Mouse (Mus musculus) MEL (cell line): ENCODE results near the gene Zscan21. TPM values are rescaled to one million over a fixed set of nuclear protein-coding genes. Genes with fewer than 3 reads are reported as not detected.

ENCODE experiments used
- DNase-seq: peaks from one replicate; pipeline ENCODE4 v3.0.0; 2011; ENCODE audit warnings: low read depth, low spot score
- H3K27ac ChIP-seq: 2 replicates; pipeline ENCODE4 v1.5.1; 2012; ENCODE audit warnings: low read depth, mild to moderate bottlenecking, control low read depth, low read length, moderate library complexity; ENCODE audit not compliant: control insufficient read depth
- H3K27me3 ChIP-seq, 2 experiments: fragments of 150-350 bp in 1 of 2; sonication (generic) in 1 of 2; 2 replicates each; pipeline ENCODE4 v1.6.1; 2012; ENCODE audit warnings: low read length in 2 of 2, mild to moderate bottlenecking in 2 of 2, improper control_type of control experiment in 1 of 2, moderate library complexity in 1 of 2; ENCODE audit not compliant: insufficient read depth in 2 of 2, control insufficient read depth in 1 of 2
- H3K36me3 ChIP-seq, 2 experiments: 2 replicates each; pipeline ENCODE4 v1.6.1; 2012 to 2014; ENCODE audit warnings: low read length in 2 of 2, improper control_type of control experiment in 1 of 2, inconsistent platforms in 1 of 2, mild to moderate bottlenecking in 1 of 2; ENCODE audit not compliant: insufficient read depth in 2 of 2, control insufficient read depth in 1 of 2
- H3K4me1 ChIP-seq, 2 experiments: fragments of 150-350 bp in 1 of 2; sonication (generic) in 1 of 2; 2 replicates each; pipeline ENCODE4 v1.6.1; 2012; ENCODE audit warnings: low read length in 2 of 2, improper control_type of control experiment in 1 of 2, mild to moderate bottlenecking in 1 of 2; ENCODE audit not compliant: insufficient read depth in 2 of 2, control insufficient read depth in 1 of 2
- H3K4me3 ChIP-seq, 2 experiments: fragments of 150-350 bp in 1 of 2; sonication (generic) in 1 of 2; 2 replicates each; pipeline ENCODE4 v1.5.1; 2012; ENCODE audit warnings: low read depth in 2 of 2, low read length in 2 of 2, mild to moderate bottlenecking in 2 of 2, moderate library complexity in 2 of 2, control low read depth in 1 of 2, improper control_type of control experiment in 1 of 2; ENCODE audit not compliant: control insufficient read depth in 1 of 2, insufficient read depth in 1 of 2
- H3K79me2 ChIP-seq: 2 replicates; pipeline ENCODE4 v1.6.1; 2012; ENCODE audit warnings: mild to moderate bottlenecking, low read length, moderate library complexity; ENCODE audit not compliant: control insufficient read depth, poor library complexity, insufficient read depth
- H3K9ac ChIP-seq: 2 replicates; pipeline ENCODE4 v1.6.1; 2012; ENCODE audit warnings: low read depth, mild to moderate bottlenecking, control low read depth, low read length, moderate library complexity; ENCODE audit not compliant: control insufficient read depth, poor library complexity, severe bottlenecking
- H3K9me3 ChIP-seq: fragments of 150-350 bp; sonication (generic); replicated peaks from 2 replicates; pipeline ENCODE4 v1.6.1; 2012; ENCODE audit warnings: mild to moderate bottlenecking, low read length, improper control_type of control experiment, moderate library complexity; ENCODE audit not compliant: insufficient read depth
- BHLHE40 ChIP-seq: IDR thresholded peaks from 2 replicates; pipeline ENCODE4 v1.6.1; 2012; ENCODE audit warnings: low read depth, mild to moderate bottlenecking, inconsistent platforms, low read length, improper control_type of control experiment, borderline replicate concordance
- CHD1 ChIP-seq: IDR thresholded peaks from 2 replicates; pipeline ENCODE4 v1.6.1; 2012; ENCODE audit warnings: low read depth, mild to moderate bottlenecking, inconsistent platforms, low read length, improper control_type of control experiment
- CTCF ChIP-seq, 3 experiments: IDR thresholded peaks in 2 of 3; conservative IDR thresholded peaks in 1 of 3; 2 replicates each; pipeline ENCODE4 v1.5.1; 2011 to 2012; ENCODE audit warnings: low read length in 3 of 3, low read depth in 2 of 3, mild to moderate bottlenecking in 2 of 3, improper control_type of control experiment in 1 of 3, inconsistent platforms in 1 of 3, mixed read lengths in 1 of 3, moderate library complexity in 1 of 3; ENCODE audit not compliant: control insufficient read depth in 1 of 3, insufficient read depth in 1 of 3, poor library complexity in 1 of 3, severe bottlenecking in 1 of 3
- E2F4 ChIP-seq: IDR thresholded peaks from 2 replicates; pipeline ENCODE4 v1.6.1; 2011; ENCODE audit warnings: low read depth, low read length, improper control_type of control experiment, borderline replicate concordance
- ELF1 ChIP-seq: IDR thresholded peaks from 2 replicates; pipeline ENCODE4 v1.6.1; 2014; ENCODE audit warnings: low read depth, mild to moderate bottlenecking, inconsistent platforms, low read length, improper control_type of control experiment, moderate library complexity
- EP300 ChIP-seq, 2 experiments: IDR thresholded peaks; 2 replicates each; pipeline ENCODE4 v1.6.1; 2011; ENCODE audit warnings: improper control_type of control experiment in 2 of 2, low read length in 2 of 2, low read depth in 1 of 2, mild to moderate bottlenecking in 1 of 2
- ETS1 ChIP-seq: IDR thresholded peaks from 2 replicates; pipeline ENCODE4 v1.6.1; 2012; ENCODE audit warnings: low read depth, mild to moderate bottlenecking, inconsistent platforms, low read length, improper control_type of control experiment, moderate library complexity
- GABPA ChIP-seq: IDR thresholded peaks from 2 replicates; pipeline ENCODE4 v1.6.1; 2012; ENCODE audit warnings: low read depth, mild to moderate bottlenecking, inconsistent platforms, low read length, improper control_type of control experiment, moderate library complexity
- GATA1 ChIP-seq: IDR thresholded peaks from 2 replicates; pipeline ENCODE4 v1.6.1; 2011; ENCODE audit warnings: low read depth, low read length, improper control_type of control experiment
- HCFC1 ChIP-seq: IDR thresholded peaks from 2 replicates; pipeline ENCODE4 v1.6.1; 2012; ENCODE audit warnings: low read depth, mild to moderate bottlenecking, inconsistent platforms, low read length, improper control_type of control experiment, moderate library complexity
- JUND ChIP-seq: IDR thresholded peaks from 2 replicates; pipeline ENCODE4 v1.6.1; 2011; ENCODE audit warnings: low read depth, mild to moderate bottlenecking, improper control_type of control experiment, low read length
- KAT2A ChIP-seq: conservative IDR thresholded peaks from 2 replicates; pipeline ENCODE4 v1.6.1; 2012; ENCODE audit warnings: low read depth, low read length, improper control_type of control experiment, inconsistent platforms
- MAFK ChIP-seq: IDR thresholded peaks from 2 replicates; pipeline ENCODE4 v1.6.1; 2011; ENCODE audit warnings: low read depth, mild to moderate bottlenecking, low read length, improper control_type of control experiment, borderline replicate concordance
- MAX ChIP-seq: IDR thresholded peaks from 2 replicates; pipeline ENCODE4 v1.6.1; 2011; ENCODE audit warnings: low read length, improper control_type of control experiment
- MAZ ChIP-seq: IDR thresholded peaks from 2 replicates; pipeline ENCODE4 v1.6.1; 2012; ENCODE audit warnings: low read depth, mild to moderate bottlenecking, inconsistent platforms, low read length, improper control_type of control experiment
- MEF2A ChIP-seq: IDR thresholded peaks from 2 replicates; pipeline ENCODE4 v1.6.1; 2014; ENCODE audit warnings: low read depth, mild to moderate bottlenecking, inconsistent platforms, low read length, improper control_type of control experiment; ENCODE audit not compliant: poor library complexity, insufficient replicate concordance, severe bottlenecking; ENCODE audit errors: extremely low read depth
- MXI1 ChIP-seq: IDR thresholded peaks from 2 replicates; pipeline ENCODE4 v1.6.1; 2011; ENCODE audit warnings: mild to moderate bottlenecking, low read depth, low read length, improper control_type of control experiment
- MYB ChIP-seq: IDR thresholded peaks from 2 replicates; pipeline ENCODE4 v1.6.1; 2011; ENCODE audit warnings: mild to moderate bottlenecking, low read depth, low read length, improper control_type of control experiment
- MYC ChIP-seq: IDR thresholded peaks from 2 replicates; pipeline ENCODE4 v1.6.1; 2011; ENCODE audit warnings: low read depth, mild to moderate bottlenecking, low read length, improper control_type of control experiment, moderate library complexity
- NRF1 ChIP-seq: IDR thresholded peaks from 2 replicates; pipeline ENCODE4 v1.6.1; 2014; ENCODE audit warnings: low read depth, mild to moderate bottlenecking, inconsistent platforms, low read length, improper control_type of control experiment, moderate library complexity; ENCODE audit not compliant: poor library complexity, insufficient read depth, severe bottlenecking
- POLR2A ChIP-seq, 2 experiments: IDR thresholded peaks; 2 replicates each; pipeline ENCODE4 v1.6.1; 2011 to 2012; ENCODE audit warnings: low read length in 2 of 2, mild to moderate bottlenecking in 2 of 2, control low read depth in 1 of 2, improper control_type of control experiment in 1 of 2, low read depth in 1 of 2, moderate library complexity in 1 of 2; ENCODE audit not compliant: control insufficient read depth in 1 of 2, insufficient read depth in 1 of 2, poor library complexity in 1 of 2
- POLR2AphosphoS2 ChIP-seq: IDR thresholded peaks from 2 replicates; pipeline ENCODE4 v1.6.1; 2011; ENCODE audit warnings: low read length, improper control_type of control experiment
- POLR2AphosphoS5 ChIP-seq: IDR thresholded peaks from 2 replicates; pipeline ENCODE4 v1.6.1; 2012; ENCODE audit warnings: low read depth, borderline replicate concordance, mild to moderate bottlenecking, inconsistent platforms, low read length, moderate library complexity, mixed read lengths
- RAD21 ChIP-seq: IDR thresholded peaks from 2 replicates; pipeline ENCODE4 v1.6.1; 2011; ENCODE audit warnings: mild to moderate bottlenecking, low read depth, low read length, improper control_type of control experiment
- RCOR1 ChIP-seq: IDR thresholded peaks from 2 replicates; pipeline ENCODE4 v1.6.1; 2012; ENCODE audit warnings: low read depth, mild to moderate bottlenecking, inconsistent platforms, low read length, improper control_type of control experiment
- SIN3A ChIP-seq: IDR thresholded peaks from 2 replicates; pipeline ENCODE4 v1.6.1; 2012; ENCODE audit warnings: low read length, improper control_type of control experiment, inconsistent platforms
- SMC3 ChIP-seq: IDR thresholded peaks from 2 replicates; pipeline ENCODE4 v1.6.1; 2011; ENCODE audit warnings: low read depth, low read length, improper control_type of control experiment
- TAL1 ChIP-seq: IDR thresholded peaks from 2 replicates; pipeline ENCODE4 v1.6.1; 2012; ENCODE audit warnings: mild to moderate bottlenecking, inconsistent platforms, low read length, moderate library complexity, mixed read lengths
- TBP ChIP-seq: IDR thresholded peaks from 2 replicates; pipeline ENCODE4 v1.8.0; 2011; ENCODE audit warnings: low read depth, low read length, improper control_type of control experiment
- TCF12 ChIP-seq: IDR thresholded peaks from 2 replicates; pipeline ENCODE4 v1.6.1; 2014; ENCODE audit warnings: low read depth, mild to moderate bottlenecking, inconsistent platforms, low read length, improper control_type of control experiment, moderate library complexity
- UBTF ChIP-seq: IDR thresholded peaks from 2 replicates; pipeline ENCODE4 v1.6.1; 2012; ENCODE audit warnings: low read depth, mild to moderate bottlenecking, inconsistent platforms, low read length, improper control_type of control experiment, moderate library complexity, borderline replicate concordance; ENCODE audit not compliant: insufficient read depth
- USF1 ChIP-seq: IDR thresholded peaks from 2 replicates; pipeline ENCODE4 v1.6.1; 2014; ENCODE audit warnings: low read depth, mild to moderate bottlenecking, inconsistent platforms, low read length, improper control_type of control experiment, moderate library complexity
- USF2 ChIP-seq, 2 experiments: IDR thresholded peaks; 2 replicates each; pipeline ENCODE4 v1.6.1; 2011 to 2012; ENCODE audit warnings: improper control_type of control experiment in 2 of 2, low read length in 2 of 2, borderline replicate concordance in 1 of 2, inconsistent platforms in 1 of 2, low read depth in 1 of 2, mild to moderate bottlenecking in 1 of 2; ENCODE audit not compliant: insufficient read depth in 1 of 2
- ZC3H11A ChIP-seq: IDR thresholded peaks from 2 replicates; pipeline ENCODE4 v1.6.1; 2012; ENCODE audit warnings: low read depth, mild to moderate bottlenecking, inconsistent platforms, low read length, improper control_type of control experiment
- ZKSCAN1 ChIP-seq: IDR thresholded peaks from 2 replicates; pipeline ENCODE4 v1.6.1; 2012; ENCODE audit warnings: low read depth, mild to moderate bottlenecking, inconsistent platforms, low read length, improper control_type of control experiment, moderate library complexity
- ZMIZ1 ChIP-seq: IDR thresholded peaks from 2 replicates; pipeline ENCODE4 v1.6.1; 2012; ENCODE audit warnings: low read depth, mild to moderate bottlenecking, inconsistent platforms, low read length, improper control_type of control experiment, moderate library complexity
- ZNF384 ChIP-seq: IDR thresholded peaks from 2 replicates; pipeline ENCODE4 v1.6.1; 2012; ENCODE audit warnings: low read depth, mild to moderate bottlenecking, inconsistent platforms, low read length, improper control_type of control experiment
- polyA plus RNA-seq, 2 experiments: library from polyadenylated mRNA; stranded (reverse) in 1 of 2; unstranded in 1 of 2; fragments of >175 nt in 1 of 2; fragments of >200 nt in 1 of 2; gene quantifications; 2 replicates each; pipeline versions ENCODE4 v1.2.1 to v1.2.4; 2012; ENCODE audit warnings: low replicate concordance in 2 of 2, low read depth in 1 of 2; ENCODE audit not compliant: insufficient read length in 2 of 2, insufficient read depth in 1 of 2, missing spikeins in 1 of 2
- total RNA-seq: library from RNA; depleted of rRNA; stranded (reverse); fragments of 300-350 nt; gene quantifications from 2 replicates; pipeline ENCODE4 v1.2.3, GENCODE M21; 2012

The Zscan21 gene
- total and polyA plus RNA-seq, 3 experiments = 9.0 to 10.5 TPM; not detected in 1

DNA sequence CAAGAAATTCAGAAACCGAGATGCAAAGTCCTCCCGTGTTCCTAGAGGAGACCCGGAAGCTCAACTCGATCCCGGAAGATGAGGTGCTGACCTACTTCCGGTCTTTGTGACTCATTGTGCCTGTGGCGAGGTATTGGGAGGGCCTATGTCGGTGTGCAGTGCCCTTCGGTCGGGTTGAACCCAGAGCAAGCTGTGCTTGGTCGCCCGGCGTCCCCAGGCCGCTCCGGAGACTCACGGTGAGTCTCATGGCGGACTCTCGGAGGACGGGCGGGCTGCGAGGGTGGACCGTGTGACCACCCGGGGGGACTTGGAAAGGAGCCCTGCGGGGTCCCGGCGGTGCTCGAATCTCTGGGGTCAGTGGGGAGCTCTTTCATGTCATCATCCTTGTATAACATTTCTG lies 31.7 kb upstream of the Zscan21 start, which contains the start of gene Zkscan1:
Gene Zkscan1, plus strand, starts transcription at position 89 of the 400 bp plus-strand sequence.
- Histone ChIP-seq H3K27ac (peak within 1 kb of the TSS; percentile 36), H3K79me2 (peaks cover 42% of the 10 kb centered on the region), H3K9me3 (no peaks in the 10 kb centered on the region), H3K27me3 (peaks cover 0 to 2% of the 10 kb centered on the region in 2 experiments; a peak in 1 of 4 replicates), H3K4me3 (peak within 1 kb of the TSS; percentile 89 to 91), H3K4me1 (peaks cover 2 to 4% of the 10 kb centered on the region in 2 experiments; a peak in 3 of 4 replicates), H3K9ac (peak within 1 kb of the TSS; percentile 97), H3K36me3 (peaks cover 3 to 20% of the 10 kb centered on the region in 2 experiments)
- DNase-seq = peak; percentile 95
- TF ChIP-seq BHLHE40 = no peak
- no peak for TF ChIP-seq RAD21
- no peak for TF ChIP-seq E2F4
- peak; percentile 27; the same call in 1 of the 2 replicates for TF ChIP-seq MAX
- TF ChIP-seq ZKSCAN1 = no peak
- TF ChIP-seq TAL1 = no peak
- TF ChIP-seq GABPA = no peak; the same call in 1 of the 2 replicates
- TF ChIP-seq TBP = peak; percentile 94
- TF ChIP-seq SMC3 = no peak
- TF ChIP-seq RCOR1 = no peak
- TF ChIP-seq HCFC1 = peak; percentile 92
- no peak for TF ChIP-seq MAFK
- no peak for TF ChIP-seq ZC3H11A
- 0 out of 2 replicates have a peak, but pooled peaks have one; percentile 2 for TF ChIP-seq GATA1
- TF ChIP-seq POLR2A (IDR thresholded peaks at IDR 0.05; ENCODE audit: control insufficient read depth in 1 of 2, insufficient read depth in 1 of 2, low read depth in 1 of 2, low read length in 2 of 2, poor library complexity in 1 of 2) = peak; percentile 78 to 95; a peak in 3 of 4 replicates
- peak; percentile 61; the same call in 1 of the 2 replicates for TF ChIP-seq MXI1
- TF ChIP-seq CHD1 = no peak
- no peak for TF ChIP-seq MYB
- TF ChIP-seq TCF12 = peak; percentile 67
- no peak for TF ChIP-seq POLR2AphosphoS5
- TF ChIP-seq EP300 (IDR thresholded peaks at IDR 0.05; ENCODE audit: low read depth in 1 of 2, low read length in 2 of 2) = no peak
- peak; percentile 70; the same call in 1 of the 2 replicates for TF ChIP-seq KAT2A
- TF ChIP-seq USF1 = no peak
- no peak for TF ChIP-seq UBTF
- TF ChIP-seq MYC = peak; percentile 65; the same call in 1 of the 2 replicates
- no peak for TF ChIP-seq CTCF (IDR thresholded peaks at IDR 0.05 in 2 of 3, conservative IDR thresholded peaks at IDR 0.05 in 1 of 3; ENCODE audit: control insufficient read depth in 1 of 3, insufficient read depth in 1 of 3, low read depth in 2 of 3, low read length in 3 of 3, poor library complexity in 1 of 3, severe bottlenecking in 1 of 3)
- peak; percentile 90 for TF ChIP-seq SIN3A
- TF ChIP-seq ZNF384 = no peak
- no peak for TF ChIP-seq MEF2A
- TF ChIP-seq MAZ = no peak
- TF ChIP-seq NRF1 = no peak
- TF ChIP-seq ETS1 = no peak
- peak; percentile 88 for TF ChIP-seq POLR2AphosphoS2
- no peak for TF ChIP-seq JUND
- TF ChIP-seq ZMIZ1 = peak; percentile 70
- peak; percentile 98 for TF ChIP-seq ELF1
- no peak for TF ChIP-seq USF2 (IDR thresholded peaks at IDR 0.05; ENCODE audit: borderline replicate concordance in 1 of 2, insufficient read depth in 1 of 2, low read depth in 1 of 2, low read length in 2 of 2)
